Mouse (Mus musculus): Measurements from ENCODE around the gene Ankrd42. TPM values are rescaled to one million over a fixed set of nuclear protein-coding genes. Genes with fewer than 3 reads are reported as not detected.

Ankrd42 gene
- not detected for polyA plus RNA-seq (2017; shearing (Covaris generic))

GRCm38 (mm10) chr7:92637021-92637625 lies at the start of gene Ankrd42:
Gene Ankrd42, minus strand, starts transcription at chr7:92637142.

GRCm38 (mm10) chr7:92669507-92670471 lies 32.8 kb upstream of the Ankrd42 start, which contains the start of gene Pcf11:
Gene Pcf11, minus strand, starts transcription at chr7:92669934.

DNA sequence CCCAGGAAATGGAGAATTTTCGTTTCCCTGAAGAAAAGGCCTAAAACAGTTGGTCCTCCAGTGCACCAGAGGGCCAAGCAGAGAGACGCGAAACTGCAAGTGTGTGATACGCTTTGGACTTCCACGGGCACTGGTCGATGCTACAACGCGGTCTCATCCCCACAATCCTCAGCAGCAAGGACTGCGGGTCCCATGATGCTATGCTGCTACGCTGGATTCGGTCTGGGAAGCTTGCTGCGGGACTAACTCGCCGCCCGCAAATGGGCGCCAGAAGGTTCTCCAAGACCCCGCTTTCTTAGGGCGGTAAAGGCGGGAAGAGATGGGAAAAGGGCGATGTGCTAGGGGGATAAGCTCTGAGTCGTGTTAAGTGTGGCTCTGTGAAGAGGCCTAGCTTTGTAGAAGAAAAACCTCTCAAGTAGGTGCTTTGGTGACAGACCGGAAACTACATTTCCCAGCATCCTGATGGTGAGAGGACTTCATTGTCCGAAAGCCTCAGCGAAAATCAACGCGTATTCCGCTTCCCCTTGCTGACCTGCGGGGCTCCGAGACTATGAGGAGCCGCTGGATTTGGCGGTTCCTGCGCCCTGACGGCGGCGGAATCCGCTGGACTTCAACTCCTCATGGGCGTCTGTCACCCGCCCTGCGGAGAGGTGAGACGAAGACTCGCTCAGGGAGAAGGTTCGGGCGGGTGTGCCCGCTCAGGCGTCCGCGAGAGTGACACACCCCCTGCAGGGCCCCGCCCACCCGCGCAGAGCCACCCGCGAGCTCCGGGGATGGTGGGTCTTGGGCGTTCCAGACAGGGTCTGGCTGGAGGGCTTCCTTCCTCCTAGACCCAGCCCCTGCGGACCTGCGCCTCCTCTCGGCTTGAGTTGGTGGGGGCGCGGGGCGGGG lies 75.7 kb downstream of the Ankrd42 start, which contains the start of gene Ccdc90b:
Gene Ccdc90b (plus strand): TSS at position 164 of the 891 bp plus-strand sequence.

Other genes starting within 250 kb of the Ankrd42 start
- gene Ccdc90b, start 76.0 kb downstream of the Ankrd42 start, polyA plus RNA-seq (2017; shearing (Covaris generic)), result 7.5 TPM
- gene Pcf11, start 32.8 kb upstream of the Ankrd42 start, polyA plus RNA-seq (2017; shearing (Covaris generic)), result 70.3 TPM
- gene Rab30, start 104.5 kb upstream of the Ankrd42 start, polyA plus RNA-seq (2017; shearing (Covaris generic)), result 0.04 TPM
- gene Ddias, start 237.1 kb upstream of the Ankrd42 start, polyA plus RNA-seq (2017; shearing (Covaris generic)), result 2.9 TPM
- gene Prcp, start 237.3 kb upstream of the Ankrd42 start, polyA plus RNA-seq (2017; shearing (Covaris generic)), result 17.6 TPM